Mouse (Mus musculus): ENCODE data around the gene Adgrf5.

DNA sequence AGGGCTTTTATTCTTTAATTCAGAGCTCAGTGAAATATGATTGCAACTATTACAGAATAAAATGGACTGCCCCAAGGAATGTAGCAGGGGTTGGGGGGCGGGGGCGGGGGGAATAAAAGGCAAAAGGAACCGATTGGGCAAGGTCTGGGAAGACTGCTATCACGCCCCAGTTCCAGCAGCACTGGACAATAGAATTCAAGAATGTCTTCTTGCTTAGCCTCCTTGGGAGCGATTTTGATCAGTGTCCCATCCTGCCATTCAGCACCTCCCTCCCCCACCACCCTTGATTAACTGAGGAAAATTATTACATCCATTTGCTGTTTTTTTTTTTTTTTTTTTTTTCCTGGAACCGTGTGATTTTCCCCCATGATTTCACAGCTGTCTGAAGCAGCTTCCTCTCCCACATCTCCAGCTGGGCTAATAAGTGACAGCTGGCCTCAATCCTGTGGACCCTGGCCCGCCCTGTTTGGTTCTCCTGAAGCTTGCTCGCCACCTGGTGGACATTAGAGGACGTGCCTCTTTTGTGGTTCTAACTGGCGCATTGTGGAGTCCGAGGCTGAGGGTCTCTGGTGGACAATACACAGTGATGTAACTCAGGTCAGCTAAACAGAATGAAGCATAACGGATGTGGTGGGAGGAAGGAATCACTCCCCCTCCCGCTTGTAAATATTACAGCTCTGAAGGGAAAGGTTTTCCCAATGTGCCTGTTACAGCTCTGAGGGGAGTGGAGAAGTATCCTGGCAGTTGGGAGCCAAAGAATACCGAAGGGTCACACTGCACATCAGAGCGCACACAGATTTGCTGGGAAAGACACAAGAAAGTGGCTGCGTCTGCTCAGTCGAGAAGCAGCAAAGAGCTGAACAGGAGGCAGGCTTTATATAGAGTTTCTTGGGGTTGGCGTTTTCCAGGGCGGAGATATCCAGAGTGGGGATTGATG, 100.3 kb downstream of the Adgrf5 start:
- peak; percentile 94 for TF ChIP-seq CTCF (IDR thresholded peaks at IDR 0.05; ENCODE audit: borderline replicate concordance, insufficient read depth, low read length)
- TF ChIP-seq POLR2A (IDR thresholded peaks at IDR 0.05; ENCODE audit: low read depth, low read length), result no peak

All from embryonic fibroblast, embryonic 13.5 days (primary cell).